In the genomic region with DNA sequence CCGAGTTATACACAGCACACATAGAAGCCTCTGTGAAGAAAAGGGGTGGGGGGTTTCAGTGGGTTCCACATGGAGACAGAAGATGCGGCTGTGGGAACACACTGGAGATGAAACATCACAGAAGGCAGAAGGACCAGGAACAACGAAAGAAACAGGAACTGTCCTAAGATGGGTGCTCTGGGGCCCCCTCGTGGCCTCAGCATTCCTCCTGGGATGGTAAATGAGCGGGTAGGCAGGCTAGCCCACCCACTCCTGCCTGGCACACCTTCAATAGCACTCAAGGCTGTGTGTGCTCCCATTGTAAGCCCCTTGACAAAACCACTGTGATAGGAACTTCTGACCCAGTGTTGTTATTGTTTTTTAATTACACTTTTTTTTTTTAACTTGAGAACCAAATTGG, we compare ENCODE assay signal across 13 mouse cellular contexts.
DNase-seq lines count a peak whose midpoint lies in the region; ATAC-seq and TF ChIP-seq lines count a peak whose summit lies in the region.
"Had no signal": no experiment of that assay in that cellular context is flagged by ENCODE, and none has a peak within 500 bp of the region (broad histone marks: within the 10 kb centered on the region; RNA-seq: fewer than 3 reads in every experiment).

No protein-coding gene starts in this region.

- intact Hi-C loops in left cerebral cortex, postnatal 14 days (cut with DNase I) = no loop called here

- no peaks in the 10 kb centered on the region for H3K9me3 ChIP-seq in forebrain, embryonic 14.5 days (replicated peaks; ENCODE audit: control insufficient read depth, low read length)
- H3K9me3 ChIP-seq in forebrain, embryonic 15.5 days = no peaks in the 10 kb centered on the region
- no peaks in the 10 kb centered on the region for H3K9me3 ChIP-seq in ES-E14 (ENCODE audit: control insufficient read depth, insufficient read depth, low read depth, low read length)
- 0 out of 2 replicates have a peak, but pooled peaks cover 3% of the 10 kb centered on the region for H3K9me3 ChIP-seq in embryonic facial prominence, embryonic 10.5 days

- H3K4me3 ChIP-seq in forebrain, embryonic 14.5 days (ENCODE audit: low read depth, low read length) = no peak overlapping the region
- H3K4me3 ChIP-seq in forebrain, embryonic 15.5 days = no peak overlapping the region
- no peak overlapping the region for H3K4me3 ChIP-seq in ES-E14 (ENCODE audit: insufficient read depth in 1 of 2, low read depth in 1 of 2, low read length in 2 of 2, poor library complexity in 1 of 2, severe bottlenecking in 1 of 2)
- H3K4me3 ChIP-seq in embryonic facial prominence, embryonic 10.5 days = no peak overlapping the region

- ATAC-seq in forebrain, embryonic 14.5 days = no peak
- no peak for ATAC-seq in forebrain, embryonic 15.5 days (replicated peaks)
- ATAC-seq: inflammation-experienced regulatory T-cells, adult 6 months had no signal

- H3K36me3 ChIP-seq in forebrain, embryonic 14.5 days (ENCODE audit: control insufficient read depth, insufficient read depth, low read length) = no peaks in the 10 kb centered on the region
- no peaks in the 10 kb centered on the region for H3K36me3 ChIP-seq in forebrain, embryonic 15.5 days
- H3K36me3 ChIP-seq in ES-E14 (ENCODE audit: control insufficient read depth, insufficient read depth, low read length, poor library complexity, severe bottlenecking) = no peaks in the 10 kb centered on the region
- H3K36me3 ChIP-seq in embryonic facial prominence, embryonic 10.5 days (replicated peaks) = no peaks in the 10 kb centered on the region

- no peak overlapping the region for H3K4me2 ChIP-seq in forebrain, embryonic 14.5 days (ENCODE audit: low read length)
- no peak overlapping the region for H3K4me2 ChIP-seq in forebrain, embryonic 15.5 days (replicated peaks)

- peak; percentile 72 for DNase-seq in forebrain, embryonic 14.5 days (ENCODE audit: low spot score)
- peak; percentile 42 to 46 for DNase-seq in left cerebral cortex, postnatal 14 days (ENCODE audit: low spot score in 2 of 2)
- DNase-seq in left cerebral cortex, adult 11 months (ENCODE audit: low spot score) = no peak
- peak; percentile 24 for DNase-seq in 3T3-L1 (ENCODE audit: low read depth, low spot score)
- DNase-seq in ES-E14 (ENCODE audit: low read depth, low spot score) = peak; percentile 25
- DNase-seq in yolk sac, embryonic 10.5 days (ENCODE audit: low spot score) = no peak
- DNase-seq in embryonic facial prominence, embryonic 10.5 days (ENCODE audit: low spot score) = no peak
- DNase-seq: adrenal gland, postnatal 25 days; cerebellum, adult 11-12 months; heart, postnatal 10 days had no signal

- no peak overlapping the region for H3K27ac ChIP-seq in forebrain, embryonic 14.5 days (ENCODE audit: low read depth, low read length)
- H3K27ac ChIP-seq in forebrain, embryonic 15.5 days (replicated peaks) = no peak overlapping the region
- no peak overlapping the region for H3K27ac ChIP-seq in ES-E14 (ENCODE audit: insufficient read depth, low read depth, low read length, poor library complexity, severe bottlenecking)
- H3K27ac ChIP-seq in embryonic facial prominence, embryonic 10.5 days (replicated peaks) = no peak overlapping the region
- H3K27ac ChIP-seq: liver, embryonic 14.5 days had no signal

- WGBS in forebrain, embryonic 14.5 days = 32% methylated on average over 5 of the region's 5 CpGs
- WGBS in forebrain, embryonic 15.5 days = 34% methylated on average over 5 of the region's 5 CpGs
- WGBS in embryonic facial prominence, embryonic 10.5 days = 57% methylated on average over 5 of the region's 5 CpGs

- no peaks in the 10 kb centered on the region for H3K4me1 ChIP-seq in forebrain, embryonic 14.5 days (ENCODE audit: control insufficient read depth, insufficient read depth, low read length)
- no peaks in the 10 kb centered on the region; the same call in 1 of the 2 replicates for H3K4me1 ChIP-seq in forebrain, embryonic 15.5 days
- peaks cover 0 to 4% of the 10 kb centered on the region in 2 experiments; a peak in 1 of 4 replicates for H3K4me1 ChIP-seq in ES-E14 (ENCODE audit: control insufficient read depth in 2 of 2, insufficient read depth in 2 of 2, low read length in 2 of 2, poor library complexity in 1 of 2)
- H3K4me1 ChIP-seq in embryonic facial prominence, embryonic 10.5 days = peaks cover 7% of the 10 kb centered on the region

- no peak overlapping the region for H3K9ac ChIP-seq in forebrain, embryonic 14.5 days (ENCODE audit: low read length)
- no peak overlapping the region for H3K9ac ChIP-seq in forebrain, embryonic 15.5 days (replicated peaks)
- H3K9ac ChIP-seq in ES-E14 (ENCODE audit: insufficient read depth, low read depth, low read length, poor library complexity, severe bottlenecking) = no peak overlapping the region
- H3K9ac ChIP-seq: liver, embryonic 14.5 days had no signal

- in situ Hi-C loops in ES-E14 (cut with MboI; ENCODE audit: low sequenced_read_pairs in 2 of 2, unreplicated experiment in 2 of 2) = loop anchor here in 1 of 2 experiments (25.0 kb wide), 1 partner anchor 604 kb away; no protein-coding TSS in a partner anchor

- H3K27me3 ChIP-seq in forebrain, embryonic 14.5 days (replicated peaks; ENCODE audit: control insufficient read depth, insufficient read depth, low read length) = no peaks in the 10 kb centered on the region
- no peaks in the 10 kb centered on the region for H3K27me3 ChIP-seq in forebrain, embryonic 15.5 days
- H3K27me3 ChIP-seq in embryonic facial prominence, embryonic 10.5 days (replicated peaks; ENCODE audit: low read depth, poor library complexity, severe bottlenecking) = 0 out of 2 replicates have a peak, but pooled peaks cover 5% of the 10 kb centered on the region

TF ChIP-seq in ES-E14, 5 proteins besides CTCF, POLR2A, EP300 and RAD21:
- peak; percentile 9; the same call in 1 of the 2 replicates for TF ChIP-seq ZC3H11A (IDR thresholded peaks at IDR 0.05; ENCODE audit: borderline replicate concordance, low read depth, low read length)
- TF ChIP-seq ZNF384 (IDR thresholded peaks at IDR 0.05; ENCODE audit: low read depth, low read length) = no peak

Comparison
In these comparisons a context has a peak if more than half of its experiments do, and no peak if none do; other contexts are left out.
1. DNase-seq: peak in forebrain, embryonic 14.5 days (single experiment), left cerebral cortex, postnatal 14 days (2 of 2), 3T3-L1 (single experiment) and ES-E14 (single experiment); none in left cerebral cortex, adult 11 months (single experiment), yolk sac, embryonic 10.5 days (single experiment) and embryonic facial prominence, embryonic 10.5 days (single experiment).